Mouse (Mus musculus) CH12.LX (cell line): ENCODE data around the gene Spsb4. TPM values are rescaled to one million over a fixed set of nuclear protein-coding genes. Genes with fewer than 3 reads are reported as not detected.

Experiments
- DNase-seq: peaks from one replicate; pipeline ENCODE4 v3.0.0-alpha.2; 2013; ENCODE audit errors: extremely low read depth
- H3K27ac ChIP-seq: 2 replicates; pipeline ENCODE4 v1.5.1; 2012; ENCODE audit warnings: low read depth, mild to moderate bottlenecking, control low read depth, moderate library complexity; ENCODE audit not compliant: insufficient read depth
- H3K27me3 ChIP-seq: replicated peaks from 2 replicates; pipeline ENCODE3; 2012; ENCODE audit warnings: inconsistent platforms
- H3K36me3 ChIP-seq, 2 experiments: replicated peaks in 1 of 2; 2 replicates each; pipeline versions ENCODE3 to v1.6.1; 2012; ENCODE audit warnings: inconsistent platforms in 1 of 2, low read length in 1 of 2, mild to moderate bottlenecking in 1 of 2, mixed read lengths in 1 of 2, moderate library complexity in 1 of 2; ENCODE audit not compliant: control insufficient read depth in 1 of 2, insufficient read depth in 1 of 2
- H3K4me1 ChIP-seq, 2 experiments: 2 replicates each; pipeline ENCODE4 v1.6.1; 2012; ENCODE audit warnings: inconsistent platforms in 1 of 2, moderate library complexity in 1 of 2; ENCODE audit not compliant: insufficient read depth in 2 of 2, control insufficient read depth in 1 of 2
- H3K4me2 ChIP-seq: 2 replicates; pipeline ENCODE4 v1.6.1; 2012; ENCODE audit warnings: low read depth, mild to moderate bottlenecking, control low read depth; ENCODE audit not compliant: poor library complexity, insufficient read depth, severe bottlenecking
- H3K4me3 ChIP-seq, 3 experiments: fragments of 150-350 bp in 1 of 3; sonication (generic) in 1 of 3; replicated peaks in 1 of 3; 2 replicates each; pipeline versions ENCODE3 to v1.5.1; 2011 to 2012; ENCODE audit warnings: low read depth in 2 of 3, low read length in 2 of 3, mild to moderate bottlenecking in 2 of 3, moderate library complexity in 2 of 3, control low read depth in 1 of 3, improper control_type of control experiment in 1 of 3, inconsistent platforms in 1 of 3, mixed read lengths in 1 of 3; ENCODE audit not compliant: poor library complexity in 1 of 3
- H3K79me2 ChIP-seq: replicated peaks from 2 replicates; pipeline ENCODE4 v1.6.1; 2012; ENCODE audit warnings: mild to moderate bottlenecking, moderate library complexity; ENCODE audit not compliant: control insufficient read depth, poor library complexity, insufficient read depth, severe bottlenecking; ENCODE audit errors: extremely low read depth
- H3K9ac ChIP-seq: 2 replicates; pipeline ENCODE4 v1.6.1; 2012; ENCODE audit warnings: low read depth, mild to moderate bottlenecking, control low read depth, moderate library complexity; ENCODE audit not compliant: insufficient read depth
- H3K9me3 ChIP-seq: replicated peaks from 2 replicates; pipeline ENCODE3; 2012; ENCODE audit warnings: low read length, inconsistent platforms, mixed read lengths
- CHD1 ChIP-seq: IDR thresholded peaks from 2 replicates; pipeline ENCODE4 v1.6.1; 2012; ENCODE audit warnings: low read depth, low read length, improper control_type of control experiment, inconsistent platforms
- CHD2 ChIP-seq: IDR thresholded peaks from 2 replicates; pipeline ENCODE4 v1.6.1; 2011; ENCODE audit warnings: low read length, improper control_type of control experiment
- CTCF ChIP-seq, 2 experiments: IDR thresholded peaks in 1 of 2; conservative IDR thresholded peaks in 1 of 2; 2 replicates each; pipeline ENCODE4 v1.5.1; 2011 to 2012; ENCODE audit warnings: low read depth in 2 of 2, low read length in 2 of 2, improper control_type of control experiment in 1 of 2, inconsistent platforms in 1 of 2, mild to moderate bottlenecking in 1 of 2, moderate library complexity in 1 of 2
- EP300 ChIP-seq: IDR thresholded peaks from 2 replicates; pipeline ENCODE4 v1.6.1; 2011; ENCODE audit warnings: low read length, improper control_type of control experiment
- HCFC1 ChIP-seq: IDR thresholded peaks from 2 replicates; pipeline ENCODE4 v1.6.1; 2012; ENCODE audit warnings: low read depth, mild to moderate bottlenecking, inconsistent platforms, low read length, improper control_type of control experiment
- IRF4 ChIP-seq: IDR thresholded peaks from 2 replicates; pipeline ENCODE4 v1.6.1; 2014; ENCODE audit warnings: low read depth, mild to moderate bottlenecking, inconsistent platforms, low read length, improper control_type of control experiment
- MAFK ChIP-seq: IDR thresholded peaks from 2 replicates; pipeline ENCODE4 v1.6.1; 2011; ENCODE audit warnings: low read length, improper control_type of control experiment; ENCODE audit not compliant: insufficient replicate concordance
- MEF2A ChIP-seq: IDR thresholded peaks from 2 replicates; pipeline ENCODE4 v1.6.1; 2014; ENCODE audit warnings: low read depth, mild to moderate bottlenecking, inconsistent platforms, low read length, improper control_type of control experiment, borderline replicate concordance
- MXI1 ChIP-seq: IDR thresholded peaks from 2 replicates; pipeline ENCODE4 v1.6.1; 2011; ENCODE audit warnings: mild to moderate bottlenecking, low read depth, low read length, improper control_type of control experiment
- MYC ChIP-seq: IDR thresholded peaks from 2 replicates; pipeline ENCODE4 v1.6.1; 2011; ENCODE audit warnings: low read depth, mild to moderate bottlenecking, improper control_type of control experiment, low read length
- PAX5 ChIP-seq: IDR thresholded peaks from 2 replicates; pipeline ENCODE4 v1.6.1; 2012; ENCODE audit warnings: low read length, inconsistent platforms, mixed read lengths
- RAD21 ChIP-seq: IDR thresholded peaks from 2 replicates; pipeline ENCODE4 v1.6.1; 2011; ENCODE audit warnings: low read depth, mild to moderate bottlenecking, low read length, improper control_type of control experiment, moderate library complexity
- RCOR1 ChIP-seq: conservative IDR thresholded peaks from 2 replicates; pipeline ENCODE4 v1.6.1; 2012; ENCODE audit warnings: low read depth, mild to moderate bottlenecking, inconsistent platforms, low read length, improper control_type of control experiment
- ZC3H11A ChIP-seq: IDR thresholded peaks from 2 replicates; pipeline ENCODE4 v1.6.1; 2012; ENCODE audit warnings: low read depth, mild to moderate bottlenecking, inconsistent platforms, low read length, improper control_type of control experiment
- ZKSCAN1 ChIP-seq: IDR thresholded peaks from 2 replicates; pipeline ENCODE4 v1.6.1; 2012; ENCODE audit warnings: low read depth, inconsistent platforms, low read length, improper control_type of control experiment, borderline replicate concordance
- dilution Hi-C: fragments of 300-500 bp; cut with MboI; formaldehyde crosslinking; loops from 2 replicates; pipeline ENCODE4 v1.14.3; 2020; ENCODE audit warnings: low sequenced_read_pairs; ENCODE audit not compliant: extremely low pct_unique_long_range_greater_than_20kb, extremely low pct_ligation_motif_present
- in situ Hi-C: fragments of 300-500 bp; cut with MboI; formaldehyde crosslinking; loops from 3 replicates; pipeline ENCODE4 v1.14.3; 2019; ENCODE audit warnings: low sequenced_read_pairs, low pct_ligation_motif_present, low pct_unique_long_range_greater_than_20kb, mixed read lengths
- polyA plus RNA-seq: library from polyadenylated mRNA; unstranded; fragments of >175 nt; gene quantifications from 2 replicates; pipeline ENCODE4 v1.2.1, GENCODE M21; 2012; ENCODE audit warnings: low read depth; ENCODE audit not compliant: insufficient read length
- total RNA-seq, 2 experiments: library from RNA; depleted of rRNA; stranded (reverse); fragments of 300-350 nt in 1 of 2; fragments of >200 nt in 1 of 2; gene quantifications; 2 replicates each; pipeline ENCODE4 v1.2.3; 2012 to 2014

The Spsb4 gene
- total and polyA plus RNA-seq, 3 experiments, result not detected

- dilution Hi-C loops (no loop called here), in situ Hi-C loops (no loop called here)
- Histone ChIP-seq H3K79me2 (no peaks in the 10 kb centered on the region), H3K36me3 (no peaks in the 10 kb centered on the region), H3K27ac (no peak overlapping the region), H3K4me2 (no peak overlapping the region), H3K4me1 (no peaks in the 10 kb centered on the region), H3K9me3 (peaks cover 5% of the 10 kb centered on the region), H3K9ac (no peak overlapping the region), H3K4me3 (no peak overlapping the region), H3K27me3 (peaks cover 21% of the 10 kb centered on the region)
- DNase-seq, result no peak
- TF ChIP-seq CHD2, result no peak
Measured at GRCm38 (mm10) chr9:96932751-96933150, 85.9 kb downstream of the Spsb4 start.

GRCm38 (mm10) chr9:96923577-96924316 lies 94.9 kb downstream of the Spsb4 start:
- H3K4me2 ChIP-seq, result no peak overlapping the region
- H3K27ac ChIP-seq, result no peak overlapping the region
- peaks cover 0 to 3% of the 10 kb centered on the region in 2 experiments; a peak in 2 of 4 replicates for H3K4me1 ChIP-seq
- dilution Hi-C loops (no loop called here), in situ Hi-C loops (loop anchor here (10.0 kb wide), 2 partner anchors 141 to 241 kb away; no protein-coding TSS in a partner anchor)
- H3K9ac ChIP-seq, result no peak overlapping the region
- H3K4me3 ChIP-seq, result no peak overlapping the region
- H3K79me2 ChIP-seq, result no peaks in the 10 kb centered on the region
- TF ChIP-seq EP300, result no peak
- TF ChIP-seq MEF2A, result no peak
- TF ChIP-seq MAFK, result no peak
- no peak for TF ChIP-seq CHD1
- TF ChIP-seq MYC, result no peak
- TF ChIP-seq MXI1, result no peak
- TF ChIP-seq IRF4, result no peak
- TF ChIP-seq ZC3H11A, result no peak
- no peak for TF ChIP-seq CTCF (conservative IDR thresholded peaks at IDR 0.05 in 1 of 2, IDR thresholded peaks at IDR 0.05 in 1 of 2; ENCODE audit: low read depth in 2 of 2, low read length in 2 of 2)
- no peak for DNase-seq
- peaks cover 18% of the 10 kb centered on the region for H3K27me3 ChIP-seq
- no peaks in the 10 kb centered on the region for H3K36me3 ChIP-seq
- peaks cover 16% of the 10 kb centered on the region for H3K9me3 ChIP-seq

GRCm38 (mm10) chr9:96923119-96923518 lies 95.5 kb downstream of the Spsb4 start:
- H3K27ac ChIP-seq, result no peak overlapping the region
- no peak overlapping the region for H3K4me3 ChIP-seq
- no peak for TF ChIP-seq HCFC1
- no peak for TF ChIP-seq RCOR1
- TF ChIP-seq MXI1, result no peak
- no peak for TF ChIP-seq ZKSCAN1
- TF ChIP-seq MEF2A, result no peak
- no peak for TF ChIP-seq CHD2
- TF ChIP-seq PAX5, result no peak
- no peak for TF ChIP-seq MAFK
- TF ChIP-seq RAD21, result no peak
- in situ Hi-C loops, result loop anchor here (10.0 kb wide), 2 partner anchors 142 to 242 kb away; no protein-coding TSS in a partner anchor
- H3K4me2 ChIP-seq, result no peak overlapping the region
- H3K4me1 ChIP-seq, result peaks cover 0 to 3% of the 10 kb centered on the region in 2 experiments; a peak in 2 of 4 replicates
- H3K9me3 ChIP-seq, result peaks cover 21% of the 10 kb centered on the region
- no peaks in the 10 kb centered on the region for H3K79me2 ChIP-seq
- H3K27me3 ChIP-seq, result peaks cover 14% of the 10 kb centered on the region
- dilution Hi-C loops, result no loop called here
- no peak overlapping the region for H3K9ac ChIP-seq
- no peaks in the 10 kb centered on the region for H3K36me3 ChIP-seq
- no peak for DNase-seq
